Mouse (Mus musculus) urinary bladder, postnatal 25 days (tissue): ENCODE data around the gene Ift88.

Experiments
- DNase-seq: peaks from one replicate; pipeline ENCODE4 v3.0.0; 2022; ENCODE audit warnings: low spot score

The Ift88 gene

DNA sequence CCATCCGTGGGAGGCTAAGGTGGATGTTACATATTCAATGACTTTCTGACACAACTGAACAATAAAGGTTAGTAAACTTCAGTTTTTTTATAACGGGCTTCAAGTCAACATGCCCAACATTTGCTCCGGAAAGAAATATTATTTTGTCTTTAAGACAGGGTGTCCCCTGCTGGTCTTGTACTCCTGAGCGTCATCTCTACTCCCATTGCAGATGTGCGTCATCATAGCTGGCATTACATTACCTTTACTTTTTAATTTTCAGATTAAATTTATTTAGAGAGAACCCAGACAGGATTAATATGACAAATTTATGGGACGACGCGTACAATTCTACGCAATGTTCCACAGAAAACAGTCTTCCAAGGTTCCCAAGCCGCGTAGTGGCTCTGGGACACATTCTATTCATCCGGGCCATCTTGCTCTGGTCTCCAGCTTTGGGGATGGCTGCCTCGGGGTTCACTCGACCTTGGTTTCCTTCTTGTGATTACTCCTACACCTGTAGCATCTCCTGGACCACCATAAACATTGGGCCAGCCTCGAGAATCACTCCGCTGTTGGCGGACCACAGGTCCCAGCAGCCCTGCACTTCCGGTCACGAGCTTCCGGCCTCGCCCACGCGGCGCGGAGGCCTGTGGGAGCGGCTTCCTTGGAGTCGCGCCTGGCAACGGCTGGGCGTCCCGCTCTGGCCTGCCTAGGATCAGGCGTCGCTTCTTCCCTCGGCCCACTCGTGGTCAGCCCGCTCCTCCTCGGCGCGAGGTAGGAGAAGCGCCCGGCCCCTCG lies at the start of gene Ift88:
TSS of gene Ift88 (plus strand) at position 631 of the 780 bp plus-strand sequence.
- peak; percentile 90 for DNase-seq

DNA sequence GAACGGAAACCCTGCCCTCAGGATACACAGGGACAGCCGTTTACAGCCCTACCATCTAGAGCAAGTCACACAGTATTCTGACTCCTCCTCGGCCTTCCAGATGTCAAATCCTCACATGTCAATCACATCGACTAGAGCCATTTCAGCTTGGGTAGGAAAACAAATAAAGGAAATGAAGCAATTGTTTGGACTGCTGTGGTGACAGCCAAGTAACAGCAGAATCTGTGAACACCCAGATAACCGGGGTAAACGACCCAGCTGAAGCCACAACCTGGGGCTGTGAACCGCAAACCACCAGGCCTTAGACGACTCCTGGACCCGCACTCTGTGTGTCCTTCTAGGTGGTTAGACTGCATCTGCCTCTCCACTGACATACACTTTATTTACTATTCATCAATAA lies 48.7 kb upstream of the Ift88 start:
- DNase-seq = no peak

DNA sequence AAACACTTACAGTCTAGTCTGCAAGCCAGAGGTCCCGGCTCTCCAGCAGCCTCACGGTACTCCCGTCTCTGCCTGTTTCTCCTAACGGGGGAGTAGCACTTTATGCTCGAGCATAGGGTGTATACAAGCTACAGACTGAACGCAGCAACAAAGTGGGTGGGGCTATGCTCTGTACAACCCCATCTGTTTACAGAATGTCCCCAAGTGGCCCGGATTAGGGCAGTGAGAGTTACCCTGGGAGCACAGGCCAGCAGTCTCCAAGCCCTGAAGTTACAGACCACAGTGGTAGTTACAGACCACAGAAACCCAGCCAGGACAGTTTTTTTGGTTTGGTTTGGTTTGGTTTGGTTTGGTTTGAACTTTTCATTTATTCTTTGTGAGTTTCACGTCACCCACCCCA lies 47.8 kb upstream of the Ift88 start:
- no peak for DNase-seq

DNA sequence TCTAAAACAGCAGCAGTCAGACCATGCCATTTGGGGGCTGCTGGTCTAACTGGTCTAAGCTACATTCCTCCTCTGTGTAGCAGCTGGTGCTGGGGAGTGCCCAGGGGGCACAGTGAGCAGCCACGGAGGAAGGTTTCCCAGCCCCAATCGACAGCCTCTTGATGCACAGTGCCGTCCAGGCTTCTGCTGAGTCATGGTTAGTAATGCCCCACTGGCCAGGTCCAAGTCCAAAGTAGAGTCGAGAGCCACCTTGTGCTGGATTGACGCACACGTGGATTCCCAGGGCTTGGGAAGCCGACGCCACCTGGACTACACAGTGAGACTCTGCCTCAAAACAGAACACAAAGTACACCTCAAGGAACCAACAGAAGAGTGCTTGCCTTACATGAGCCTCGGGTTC lies 46.9 kb upstream of the Ift88 start:
- no peak for DNase-seq

DNA sequence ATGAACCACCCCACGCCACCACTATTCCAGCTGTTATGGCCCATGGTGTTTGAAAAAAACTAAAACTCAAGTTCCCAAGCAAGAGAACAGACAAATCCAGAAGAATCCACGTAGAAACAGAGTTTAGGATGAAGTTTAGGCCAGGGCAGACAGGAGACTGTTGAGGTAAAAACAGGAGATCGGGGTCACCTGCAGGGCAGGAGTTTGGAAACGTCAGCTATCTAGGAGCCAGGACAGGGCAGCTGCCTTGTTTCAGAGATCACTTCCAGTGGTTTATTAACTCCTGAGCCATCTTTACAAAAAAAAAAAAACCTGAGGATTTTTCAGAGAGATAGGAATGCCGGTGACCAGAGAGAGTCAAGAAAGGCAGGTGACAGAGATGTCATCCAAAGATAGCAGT lies 46.3 kb upstream of the Ift88 start:
- DNase-seq = no peak

DNA sequence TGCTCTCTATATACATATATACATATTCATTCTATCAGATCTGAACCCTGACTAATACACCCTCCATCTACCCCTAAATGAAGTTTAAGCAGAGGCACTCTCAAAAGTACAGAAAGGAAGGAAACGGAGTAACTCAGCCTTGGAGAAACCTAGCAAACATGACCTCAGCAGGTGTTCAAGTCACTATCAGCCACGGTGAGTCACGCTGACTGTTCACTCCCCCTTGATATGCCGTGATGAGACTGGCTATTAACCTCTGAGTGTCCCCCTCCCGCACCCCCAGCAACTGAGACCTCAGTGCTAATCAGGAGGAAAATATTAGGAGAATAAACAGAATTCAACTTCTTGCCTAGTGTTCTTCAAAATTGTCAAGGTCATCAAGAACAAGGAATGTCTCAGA lies 38.2 kb upstream of the Ift88 start:
- DNase-seq = no peak

DNA sequence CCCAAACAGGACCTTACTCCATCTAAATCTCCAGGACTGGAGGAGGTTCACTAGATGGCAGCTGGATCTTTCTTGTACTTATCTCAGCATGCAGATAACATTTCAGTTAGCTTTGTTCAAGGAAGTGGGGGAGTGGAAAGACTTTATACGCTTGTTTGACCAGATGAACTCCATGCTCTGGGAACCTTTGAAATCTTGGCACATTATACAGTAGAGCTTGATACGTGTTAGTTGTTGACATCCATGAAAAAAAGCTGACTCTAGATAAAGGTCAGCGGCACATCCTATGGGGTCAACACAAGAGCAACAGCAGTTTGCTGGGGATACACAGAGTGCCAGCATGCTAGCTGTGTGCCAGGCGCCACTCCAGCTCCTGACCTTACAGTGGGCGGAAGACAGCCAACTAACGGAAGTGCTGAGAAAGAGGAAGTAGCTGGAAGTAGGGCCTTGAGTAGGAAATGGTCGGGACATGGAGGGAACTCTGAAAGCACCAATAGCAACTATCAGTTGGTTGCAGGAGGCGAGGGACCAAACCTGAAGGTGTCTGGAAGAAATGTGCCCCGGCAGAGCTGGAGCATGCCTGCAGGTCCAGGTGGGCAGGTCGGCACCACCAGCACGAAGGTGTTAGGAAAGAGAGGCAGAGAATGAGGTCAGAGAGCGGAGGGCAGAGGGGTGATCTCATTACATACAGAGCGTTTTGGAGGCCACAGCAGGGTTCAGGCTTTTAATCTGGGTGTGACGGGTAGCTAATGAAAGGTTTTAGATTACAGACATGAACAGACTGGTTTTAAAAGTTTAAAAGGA lies 36.9 kb upstream of the Ift88 start:
- DNase-seq = peak; percentile 11

DNA sequence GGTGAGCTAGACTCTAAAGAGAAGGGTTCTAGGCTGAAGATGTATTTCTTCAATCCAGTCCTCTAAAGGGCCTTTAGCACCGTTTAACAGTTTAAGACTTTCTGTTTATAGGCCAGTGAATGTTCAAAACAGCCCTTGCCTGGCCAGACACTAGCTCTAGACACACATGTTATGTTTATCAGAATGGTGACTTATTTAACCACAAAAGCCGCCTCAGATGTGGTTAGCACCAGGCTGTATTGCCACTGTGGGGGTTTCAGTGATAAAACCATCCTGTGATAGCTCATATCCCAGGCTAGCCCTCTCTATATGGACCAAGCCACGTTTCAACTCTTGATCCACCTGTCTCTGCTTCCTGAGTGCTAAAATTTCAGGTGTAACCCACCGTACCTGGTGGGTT lies 32.2 kb upstream of the Ift88 start:
- DNase-seq = no peak

DNA sequence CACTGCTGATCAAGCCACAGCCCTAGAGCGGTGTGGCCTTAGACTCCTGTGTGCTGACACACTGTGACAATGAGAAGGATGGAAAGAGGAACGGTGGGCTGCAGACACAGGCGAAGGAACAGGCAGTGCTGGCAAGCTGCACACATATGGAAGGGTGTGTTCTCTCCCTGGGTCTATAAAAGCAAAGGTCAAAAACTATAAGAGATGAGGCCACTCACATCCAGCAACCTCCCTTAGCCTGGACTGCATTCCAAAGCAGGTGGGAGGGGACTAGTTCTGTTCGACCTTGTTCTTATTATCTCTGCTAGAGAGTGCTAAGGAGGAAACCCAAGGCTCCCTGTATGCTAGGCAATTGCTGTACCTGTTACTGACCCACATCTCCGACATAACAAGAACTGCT lies 31.6 kb upstream of the Ift88 start:
- no peak for DNase-seq

DNA sequence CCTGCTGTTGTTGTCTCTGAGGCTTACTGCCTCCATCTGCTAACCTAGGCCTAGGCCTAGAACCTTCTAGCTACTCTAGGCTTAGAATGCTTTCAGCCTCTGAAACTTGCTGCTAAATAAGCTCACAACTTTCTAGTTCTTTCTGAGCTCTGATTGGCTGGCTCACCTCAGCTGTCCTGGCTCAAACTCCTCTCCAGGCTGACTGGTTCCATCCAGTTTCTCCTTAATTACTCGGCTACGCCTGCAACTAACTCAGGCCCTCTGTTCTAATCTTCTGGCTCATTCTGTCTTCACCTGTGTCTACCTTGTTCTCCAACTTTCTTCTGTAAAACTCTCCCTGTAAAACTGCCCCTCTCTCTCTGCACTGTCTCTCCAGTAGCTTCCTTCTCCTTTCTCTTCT lies 28.4 kb upstream of the Ift88 start:
- DNase-seq = no peak

DNA sequence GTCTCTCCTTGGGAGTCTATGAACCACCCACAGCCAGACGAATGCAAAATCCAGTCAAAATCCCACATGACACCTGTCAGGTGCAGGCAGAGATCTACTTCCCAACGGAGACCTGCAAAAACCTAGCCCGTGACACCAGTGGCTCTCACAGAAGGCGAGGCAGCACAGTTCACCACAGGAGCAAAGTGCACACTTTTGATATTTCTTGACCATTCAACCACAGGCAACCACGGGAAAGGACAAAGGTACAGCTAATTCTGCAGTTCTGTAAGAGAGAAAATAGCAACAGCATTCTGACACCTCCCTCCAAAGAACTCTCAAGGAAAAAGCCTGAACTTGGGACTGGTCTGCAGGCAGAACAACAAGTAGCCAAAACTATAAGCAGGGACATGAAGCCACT lies 26.6 kb upstream of the Ift88 start:
- no peak for DNase-seq

DNA sequence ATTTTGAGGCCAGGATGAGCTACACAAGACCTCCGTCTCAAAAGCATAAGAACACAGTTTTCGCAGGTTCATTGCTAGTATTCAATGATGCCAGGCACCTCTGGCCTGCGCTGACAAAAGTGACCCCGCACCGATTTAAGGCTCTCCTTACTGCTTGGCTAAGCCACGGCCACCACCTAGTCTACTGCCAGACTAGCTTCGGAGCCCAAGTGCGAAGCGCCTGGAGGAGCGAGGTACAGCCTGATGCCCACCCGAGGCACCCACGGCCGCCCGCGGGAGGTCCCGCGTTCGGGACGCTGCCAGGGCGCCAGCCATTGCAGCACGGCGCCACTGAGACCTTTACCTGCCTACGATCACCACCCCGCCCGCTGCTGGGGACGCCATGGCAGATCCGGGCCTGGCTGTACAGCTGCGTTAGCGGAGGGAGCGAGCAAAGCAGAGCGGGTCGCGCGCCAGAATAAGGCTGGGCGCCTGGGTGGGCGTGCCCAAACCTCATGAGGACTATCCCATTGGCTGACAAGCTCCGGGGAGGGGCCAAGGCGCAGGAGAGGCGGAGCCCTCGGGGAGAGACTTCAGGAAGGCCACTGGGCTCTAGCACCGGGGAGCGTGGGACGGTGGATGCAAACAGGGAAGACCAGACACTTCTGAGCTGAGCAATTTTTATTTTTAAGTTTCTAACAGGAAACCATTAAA lies 25.7 kb upstream of the Ift88 start, which contains the start of gene Cryl1:
TSS of gene Cryl1 (minus strand) at position 465 of the 693 bp plus-strand sequence.
- peak; percentile 96 for DNase-seq

DNA sequence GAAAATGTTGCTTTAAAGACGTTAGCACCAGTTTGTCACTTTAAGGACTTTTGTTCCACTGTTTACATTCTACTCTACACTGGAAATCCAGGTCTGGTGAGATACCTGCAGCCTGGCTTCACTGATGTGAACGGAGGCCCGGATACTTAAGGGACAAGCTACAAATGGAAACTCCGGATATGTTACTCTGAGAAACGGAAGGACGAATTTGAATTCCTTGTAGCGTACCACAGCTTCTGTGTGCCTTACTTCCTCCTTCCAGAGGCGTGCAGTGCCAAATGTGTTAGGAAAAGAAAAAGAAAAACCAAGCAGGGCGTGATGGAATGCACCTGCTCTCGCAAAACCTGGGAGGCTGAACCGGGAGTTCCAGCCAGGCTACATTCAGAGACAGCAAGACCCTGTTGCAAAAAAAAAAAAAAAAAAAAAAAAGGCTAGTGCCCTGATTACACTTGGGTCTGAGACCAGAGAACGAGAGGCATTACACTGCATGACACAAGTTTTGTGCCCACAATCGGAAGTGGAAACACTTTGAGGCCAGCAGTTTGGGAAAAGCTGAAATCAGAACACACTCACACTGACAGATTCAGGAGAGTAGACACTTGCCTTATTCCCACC lies 24.9 kb upstream of the Ift88 start:
- DNase-seq = peak; percentile 16

DNA sequence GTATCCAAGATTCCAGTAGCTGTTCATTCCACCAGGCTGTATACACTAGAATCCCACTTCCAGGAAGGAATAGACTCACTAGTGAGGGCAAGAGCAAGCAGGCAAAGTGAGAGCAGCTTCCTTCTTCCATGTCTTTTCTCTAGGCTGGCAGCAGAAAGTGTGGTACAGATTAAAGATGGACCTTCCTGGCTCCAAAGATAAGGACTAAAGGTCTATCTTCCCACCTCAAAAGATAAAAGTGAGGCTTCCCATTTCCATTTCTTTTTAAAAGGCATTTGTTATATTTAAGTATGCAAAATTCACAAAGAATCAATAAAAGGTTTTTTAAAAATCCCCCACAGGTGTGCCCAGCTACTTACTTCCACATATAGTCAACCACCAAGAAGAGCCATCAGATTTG lies 21.0 kb upstream of the Ift88 start:
- DNase-seq = no peak

DNA sequence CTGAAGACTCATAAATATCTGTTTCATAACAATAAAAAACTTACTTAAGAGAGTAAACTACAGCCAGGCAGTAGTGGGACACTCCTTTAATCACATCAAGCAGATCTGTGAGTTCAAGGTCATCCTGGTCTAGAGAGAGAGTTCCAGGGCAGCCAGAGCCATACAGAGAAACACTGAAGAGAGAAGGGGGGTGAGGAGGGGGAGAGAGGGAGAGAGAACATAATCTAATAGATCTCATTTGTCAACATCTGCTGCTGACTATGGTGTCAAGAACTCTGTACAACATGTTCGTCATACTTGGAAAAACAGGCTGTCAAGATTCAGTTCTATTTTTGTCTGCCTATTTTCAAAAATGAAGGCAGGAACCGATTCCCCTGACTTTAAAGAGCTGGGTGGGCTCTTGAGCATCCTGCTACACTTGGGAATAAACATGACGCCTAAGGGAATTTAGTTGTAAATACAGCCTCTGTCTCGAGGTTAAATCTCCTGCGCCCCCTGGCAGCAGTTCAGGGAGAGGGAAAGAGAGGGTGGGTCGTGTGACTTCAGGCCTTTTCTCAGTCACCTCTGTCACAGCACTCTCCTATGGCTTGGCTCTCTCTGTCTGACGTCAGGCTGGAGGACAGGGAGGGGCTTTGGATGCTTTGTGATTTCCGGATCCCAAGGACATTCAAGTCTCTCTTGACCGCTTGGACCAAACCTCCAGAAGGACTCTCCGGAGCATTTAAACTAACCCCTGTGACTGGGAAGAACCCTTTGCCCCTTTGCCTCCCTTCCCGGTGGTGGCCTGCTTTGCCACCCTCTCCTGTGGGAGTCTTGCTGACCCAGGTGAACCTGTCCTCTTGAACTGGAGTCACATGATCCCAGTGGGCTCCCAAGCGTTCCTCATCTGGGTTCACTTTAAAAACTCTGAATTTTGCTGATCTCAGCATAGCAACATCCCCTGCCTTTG lies 16.5 kb upstream of the Ift88 start:
- peak; percentile 36 for DNase-seq

DNA sequence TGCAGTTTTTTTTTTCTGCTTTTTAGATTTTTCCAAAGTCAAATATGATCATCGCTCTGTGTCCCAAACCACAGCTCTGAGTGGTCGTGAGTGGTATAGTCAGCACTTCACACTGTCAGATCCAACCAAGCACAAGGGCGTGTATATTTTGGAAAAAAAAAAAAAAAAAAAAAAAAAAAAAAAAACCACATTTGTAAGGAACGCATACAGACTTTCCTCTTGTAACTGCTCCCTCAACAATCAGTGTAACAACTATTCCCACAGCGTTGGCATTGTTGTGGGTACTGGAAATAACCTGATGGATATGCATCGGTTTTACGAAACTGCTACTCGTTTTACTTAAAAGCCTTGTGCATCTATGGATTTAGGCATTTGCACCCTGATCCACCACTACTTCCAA lies 15.8 kb upstream of the Ift88 start:
- no peak for DNase-seq

DNA sequence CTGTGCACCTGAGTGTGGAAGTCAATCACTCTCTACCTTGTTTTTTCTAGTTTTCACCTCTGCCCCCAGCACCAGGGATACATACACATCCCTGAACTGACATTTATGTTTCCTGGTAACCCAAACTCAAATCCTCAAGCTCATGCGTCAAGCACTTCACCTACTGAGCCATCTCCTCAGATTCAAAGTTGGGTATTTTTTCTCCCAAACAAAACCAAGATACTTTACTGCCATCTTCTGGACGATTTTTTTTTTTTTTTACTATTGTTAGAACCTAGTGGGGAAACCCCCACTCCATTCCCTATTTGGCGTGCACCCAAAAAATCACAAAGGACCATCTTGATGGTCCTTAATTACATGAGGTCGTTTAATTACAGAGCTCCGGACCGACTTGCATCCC lies 14.8 kb upstream of the Ift88 start:
- no peak for DNase-seq

DNA sequence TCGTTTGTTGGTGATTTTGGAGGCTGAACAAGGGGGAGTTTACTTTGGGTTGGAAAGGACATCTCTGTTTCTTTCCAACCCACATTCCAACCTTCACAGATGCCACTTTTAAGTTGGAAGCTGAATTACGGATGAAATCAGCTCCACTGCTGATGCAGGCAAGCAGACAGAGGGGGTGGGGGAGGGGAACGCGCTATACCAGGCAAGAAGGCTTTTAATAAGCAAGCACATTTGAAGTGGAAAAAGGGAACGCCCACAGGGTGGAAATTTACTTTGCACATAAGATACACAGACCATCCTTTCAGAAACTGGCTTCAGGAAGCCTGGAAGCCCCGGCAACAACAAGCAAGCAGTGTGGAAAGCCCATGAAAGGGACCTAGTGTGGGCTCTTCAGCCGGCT lies 11.7 kb upstream of the Ift88 start:
- DNase-seq = no peak

DNA sequence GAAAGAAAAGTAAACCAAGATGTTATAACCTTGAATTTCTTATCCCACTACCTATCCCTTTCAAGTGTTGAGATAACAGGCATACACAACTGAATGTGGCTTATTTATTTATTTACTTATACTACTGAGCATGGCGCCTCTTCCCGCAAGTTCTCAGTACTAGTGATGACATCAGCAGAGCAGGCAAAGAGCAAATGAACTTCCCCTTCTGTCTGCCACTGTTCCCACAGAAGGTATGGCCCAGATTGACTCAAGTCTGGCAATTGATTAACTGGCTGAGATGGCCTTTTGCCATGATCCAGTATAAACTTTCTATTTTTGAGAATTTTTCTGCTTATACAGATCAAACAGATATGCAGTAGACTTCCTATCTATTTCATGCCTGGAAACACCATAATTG lies 6.7 kb upstream of the Ift88 start:
- DNase-seq = no peak

DNA sequence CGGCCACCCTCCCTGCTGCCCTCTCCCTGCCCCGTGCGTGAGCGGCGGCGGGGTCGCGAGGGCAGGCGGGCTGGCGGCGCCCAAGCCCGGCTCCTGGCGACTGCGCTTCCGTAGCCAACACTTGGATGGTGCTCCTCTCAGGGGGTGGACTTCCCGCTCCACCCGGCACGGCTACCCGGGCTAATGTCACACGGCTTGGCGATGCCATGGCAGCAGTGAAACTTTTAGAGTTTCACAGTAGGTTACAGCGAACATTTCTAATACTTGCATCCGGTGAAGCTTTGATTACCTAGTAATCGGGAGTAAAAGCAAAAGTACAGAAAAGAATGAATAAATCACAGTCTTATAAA lies 325 bp downstream of the Ift88 start:
- DNase-seq = no peak

DNA sequence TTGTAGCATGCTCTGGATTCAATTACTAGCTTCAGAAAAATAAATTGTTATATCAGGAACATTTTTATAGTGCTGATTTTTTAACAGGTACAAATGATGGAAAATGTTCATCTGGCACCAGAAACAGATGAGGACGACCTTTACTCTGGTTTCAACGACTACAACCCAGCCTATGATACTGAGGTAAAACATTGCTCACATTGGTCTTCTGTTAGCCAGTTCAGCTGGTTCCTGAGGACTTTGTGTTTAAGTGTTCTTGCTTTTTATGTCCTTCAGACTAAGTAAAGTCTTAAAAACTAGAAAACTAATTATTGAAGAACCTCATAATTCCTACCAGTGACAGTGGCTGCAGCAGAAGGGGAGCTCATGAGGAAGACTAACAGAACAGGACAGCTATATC lies 6.6 kb downstream of the Ift88 start:
- no peak for DNase-seq
